Mouse (Mus musculus): Measurements from ENCODE around the gene Olfr923.
"Not testable (repeated sequence)": the region's sequence is repeated elsewhere in the genome, so short reads cannot be mapped to it uniquely, and the experiment has no call there.

Olfr923 gene

DNA sequence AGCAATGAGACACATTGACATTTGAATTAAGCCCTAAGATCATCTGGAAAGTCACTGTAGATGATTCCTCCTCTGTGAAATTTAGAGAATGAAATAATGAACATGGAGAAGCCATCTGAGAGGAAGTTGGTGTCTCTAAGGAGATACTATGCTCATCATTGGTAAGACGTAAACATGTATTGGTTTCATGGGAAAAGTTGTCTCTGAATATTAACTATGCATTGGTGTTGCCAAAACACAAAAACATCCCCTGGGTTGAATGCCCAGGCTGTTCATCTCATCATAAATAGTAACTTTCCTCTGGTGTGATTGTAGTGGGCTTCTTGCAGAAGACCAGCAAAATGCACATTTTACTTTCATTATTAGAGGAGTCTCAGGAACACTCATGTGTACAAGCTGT, at the start of gene Olfr923:
TSS of gene Olfr923 (plus strand) at position 301 of the 400 bp plus-strand sequence.
- no peak for DNase-seq (ENCODE audit: low spot score)

DNA sequence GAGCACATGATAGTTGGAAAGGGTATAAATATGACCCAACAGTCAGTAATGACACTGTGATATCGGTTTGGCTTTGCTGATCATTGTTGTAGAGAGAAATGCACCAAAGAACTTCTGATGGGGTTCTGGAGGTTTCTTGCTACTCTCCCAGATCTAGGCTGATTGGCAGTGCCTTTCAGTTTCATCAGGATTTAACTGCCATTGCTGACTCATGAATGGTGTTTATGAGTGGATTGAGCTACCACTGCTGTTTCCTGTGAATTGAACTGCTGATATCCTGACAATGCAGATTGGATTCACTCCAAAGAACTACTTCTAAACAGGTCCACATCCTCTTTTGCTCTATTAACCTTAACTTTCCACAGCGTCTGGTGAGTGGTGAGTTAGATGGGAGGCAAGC, 33.7 kb upstream of the Olfr923 start:
- no peak for DNase-seq (ENCODE audit: low spot score)

DNA sequence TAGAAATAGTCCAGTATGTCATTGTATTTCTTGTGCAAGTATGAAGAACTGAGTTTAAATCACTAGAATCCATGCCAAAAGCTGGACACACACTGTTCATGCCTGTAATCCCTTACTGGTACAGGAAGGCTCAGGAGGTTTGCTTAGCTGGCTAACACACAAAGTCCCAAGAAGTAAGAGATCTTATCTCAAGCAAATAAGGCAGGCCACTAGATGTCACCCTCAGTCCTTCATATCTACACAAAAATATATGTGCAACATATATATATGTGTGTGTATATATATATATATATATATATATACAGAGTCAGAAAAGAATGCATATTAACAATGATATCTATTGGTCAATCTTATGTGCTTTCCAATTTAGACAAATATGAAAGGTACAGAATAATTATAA, 20.6 kb upstream of the Olfr923 start:
- DNase-seq (ENCODE audit: low spot score), result no peak

DNA sequence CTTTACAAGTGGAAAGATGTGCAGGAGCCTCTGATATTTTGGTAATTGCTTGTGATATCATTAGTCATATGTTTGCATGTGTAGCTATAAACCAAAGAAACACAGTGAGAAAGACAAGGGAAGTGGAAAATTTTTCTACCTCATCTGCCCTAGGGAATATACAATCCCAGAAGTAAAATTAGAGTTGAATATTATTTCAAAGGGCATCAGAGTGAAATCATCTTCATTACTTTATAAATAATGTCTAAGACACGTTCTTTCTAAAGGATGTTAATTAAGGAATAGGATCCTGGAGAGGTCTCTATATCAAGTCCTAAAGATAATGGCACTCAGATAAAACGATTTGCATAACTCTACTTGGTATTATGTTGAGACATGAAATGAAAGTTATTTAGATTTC, 12.0 kb upstream of the Olfr923 start, which contains the start of gene Olfr922:
TSS of gene Olfr922 (plus strand) at position 301 of the 400 bp plus-strand sequence.
- DNase-seq (ENCODE audit: low spot score), result no peak

DNA sequence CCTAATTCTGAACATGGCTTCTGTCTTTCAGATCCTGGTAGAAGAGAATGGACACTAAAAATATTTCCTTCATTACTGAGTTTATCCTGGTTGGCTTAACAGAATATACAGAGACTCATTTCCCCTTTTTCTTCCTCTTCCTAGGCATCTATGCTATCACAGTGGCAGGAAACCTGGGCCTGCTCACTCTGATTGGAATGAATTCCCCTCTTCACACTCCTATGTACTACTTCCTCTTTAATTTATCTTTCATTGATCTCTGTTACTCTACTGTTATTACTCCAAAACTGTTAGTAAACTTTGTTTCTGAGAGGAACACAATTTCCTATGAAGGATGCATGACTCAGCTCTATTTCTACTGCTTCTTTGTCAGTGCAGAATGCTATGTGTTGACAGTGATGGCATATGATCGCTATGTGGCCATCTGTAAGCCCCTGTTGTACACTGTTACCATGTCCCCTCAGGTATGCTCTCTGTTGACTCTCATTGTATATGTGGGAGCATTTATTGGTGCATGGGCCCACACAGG, 10.8 kb upstream of the Olfr923 start:
- DNase-seq (ENCODE audit: low spot score), result no peak

DNA sequence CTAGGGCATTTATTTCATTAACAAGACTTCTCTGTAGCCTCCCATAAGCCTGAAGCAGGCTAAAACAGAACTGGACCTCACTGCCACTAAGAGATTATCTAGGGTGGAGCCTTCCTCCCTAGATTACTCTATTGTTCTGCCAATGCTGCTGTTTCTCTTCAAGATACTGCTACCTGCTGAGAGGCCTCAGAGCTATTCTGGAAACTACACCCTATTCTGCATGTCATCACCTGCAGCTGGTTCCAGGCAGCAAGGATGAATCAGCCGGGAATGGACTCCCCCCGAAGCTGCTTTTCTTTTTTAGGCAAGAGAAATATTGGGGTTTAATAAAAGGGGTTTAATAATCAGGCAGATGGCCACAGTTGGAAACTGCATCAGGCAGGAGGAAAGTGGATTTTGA, 6.7 kb downstream of the Olfr923 start:
- DNase-seq (ENCODE audit: low spot score), result no peak

DNA sequence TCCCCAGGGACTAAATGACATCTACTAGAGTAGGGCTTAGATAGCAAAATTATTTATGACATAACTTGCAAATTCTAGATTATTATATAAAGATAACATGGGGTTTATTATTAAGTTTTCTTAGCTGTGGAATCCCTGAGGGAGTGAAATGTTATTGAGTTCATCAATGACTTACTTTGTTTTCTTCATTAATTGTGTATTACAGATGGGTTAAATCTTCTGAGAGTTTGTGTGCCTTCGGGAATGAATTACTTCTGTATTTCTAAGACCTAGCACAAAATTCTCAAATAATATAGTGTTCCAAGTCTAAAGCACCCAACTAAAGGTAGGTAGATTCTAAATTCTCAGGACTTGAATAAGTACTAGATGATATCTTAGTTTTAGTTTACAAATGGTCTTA, 17.8 kb downstream of the Olfr923 start, which contains the start of gene Olfr924:
TSS of gene Olfr924 (plus strand) at position 301 of the 400 bp plus-strand sequence.
- no peak for DNase-seq (ENCODE audit: low spot score)

DNA sequence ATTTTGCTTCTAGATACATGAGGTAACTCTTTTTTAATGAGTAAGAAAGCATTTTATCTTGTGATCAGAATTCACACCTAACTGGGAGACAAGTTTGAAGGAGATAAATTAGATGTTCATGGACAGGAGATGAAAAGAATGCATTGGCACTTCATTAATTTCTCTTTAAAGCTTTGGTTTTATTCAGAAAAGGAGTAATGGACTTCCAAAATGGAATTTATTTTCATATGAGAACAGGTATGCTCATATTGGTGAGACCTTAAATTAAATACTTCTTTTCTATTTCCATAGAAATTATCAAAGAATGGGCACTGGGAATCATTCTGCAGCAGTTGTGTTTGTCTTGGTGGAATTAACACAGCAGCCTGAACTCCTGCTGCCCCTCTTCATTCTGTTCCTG, 28.4 kb downstream of the Olfr923 start, which contains the start of gene Olfr26:
TSS of gene Olfr26 (plus strand) at position 301 of the 400 bp plus-strand sequence.
- no peak for DNase-seq (ENCODE audit: low spot score)

DNA sequence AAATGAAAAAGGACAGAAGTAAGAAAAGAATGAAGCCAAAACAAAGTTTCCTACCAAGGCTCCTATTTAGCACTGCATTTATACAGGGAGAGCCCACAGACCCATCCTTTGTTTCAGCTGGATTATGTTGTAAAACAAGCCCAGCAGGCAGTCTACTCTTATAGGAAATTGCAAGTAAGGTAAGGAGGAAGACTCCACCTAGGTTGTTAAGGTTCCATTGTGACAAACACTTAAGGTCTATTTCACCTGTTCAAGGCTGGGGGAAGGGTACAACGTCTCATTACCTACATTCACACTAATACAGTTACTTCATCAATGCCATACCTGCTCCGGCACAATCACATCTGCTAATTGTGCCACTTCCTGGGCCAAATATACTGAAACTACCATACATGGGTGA, 48.5 kb downstream of the Olfr923 start:
- DNase-seq (ENCODE audit: low spot score), result not testable (repeated sequence)

DNA sequence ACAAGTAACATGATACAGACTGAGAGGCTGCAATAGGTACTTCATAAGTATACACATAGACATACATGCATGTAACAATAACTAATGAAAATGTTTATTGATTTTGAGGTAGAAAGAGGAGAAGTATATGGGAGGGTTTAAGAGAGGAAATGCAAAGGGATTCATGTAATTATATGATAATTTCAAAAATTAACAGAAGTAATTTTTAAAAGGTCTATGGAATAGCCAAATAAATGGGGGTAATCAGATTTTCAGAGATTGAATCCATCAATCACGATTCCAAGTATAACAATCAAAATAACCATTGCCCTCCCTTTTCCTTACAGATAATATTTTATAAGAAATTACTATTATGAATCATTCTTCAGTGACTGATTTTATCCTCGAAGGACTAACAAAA, 50.5 kb downstream of the Olfr923 start, which contains the start of gene Olfr926:
TSS of gene Olfr926 (plus strand) at position 301 of the 400 bp plus-strand sequence.
- DNase-seq (ENCODE audit: low spot score), result no peak
